Mouse (Mus musculus) small intestine, adult 2 months (tissue): Measurements from ENCODE around the gene Kcnk2.

Experiments
- CTCF ChIP-seq: fragments of 200-500 bp; IDR thresholded peaks from 2 replicates; pipeline ENCODE4 v1.5.1; 2012; ENCODE audit warnings: low read depth, mild to moderate bottlenecking, control low read depth, inconsistent platforms, low read length, moderate library complexity, mixed read lengths; ENCODE audit not compliant: insufficient replicate concordance, insufficient read length; ENCODE audit errors: extremely low read depth
- POLR2A ChIP-seq: fragments of 200-500 bp; IDR thresholded peaks from 2 replicates; pipeline ENCODE4 v1.6.1; 2012; ENCODE audit warnings: low read depth, mild to moderate bottlenecking, control low read depth, inconsistent platforms, low read length, moderate library complexity

DNA sequence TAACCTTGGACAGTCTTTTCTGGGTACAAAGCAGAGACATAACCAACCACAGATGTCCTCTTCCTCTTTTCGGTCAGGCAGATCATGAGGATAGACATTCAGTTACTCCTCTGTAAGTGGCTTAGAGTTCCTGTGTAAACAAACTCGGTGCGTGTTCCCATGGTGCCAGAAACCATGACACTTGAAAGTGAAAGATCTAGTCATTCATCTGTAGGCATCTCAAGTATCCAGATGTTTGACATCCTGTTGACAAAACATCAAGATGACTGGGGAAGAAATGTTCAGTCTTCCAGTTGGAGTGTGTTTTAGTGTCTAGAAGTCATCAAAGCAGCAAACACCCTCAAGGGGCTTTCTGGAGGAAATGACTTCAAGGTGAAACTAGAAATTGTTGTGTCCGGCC, 230.9 kb downstream of the Kcnk2 start:
- TF ChIP-seq CTCF (no peak), POLR2A (no peak)
